Comparison of ENCODE assay signal across 8 mouse cellular contexts in genomic region chr7:19165656-19166423, GRCm38 (mm10). TPM values are rescaled to one million over a fixed set of nuclear protein-coding genes. Genes with fewer than 3 reads are reported as not detected.
A peak's percentile ranks its signal among the peaks of the same experiment; 100 is the strongest.
DNase-seq lines count a peak whose midpoint lies in the region; ATAC-seq and TF ChIP-seq lines count a peak whose summit lies in the region.

Gene Gipr (minus strand): TSS chr7:19166127.

- TF ChIP-seq EP300 in ES-Bruce4 (IDR thresholded peaks at IDR 0.05; ENCODE audit: insufficient read depth, low read depth, low read length): no peak

- H3K4me2 ChIP-seq in heart, embryonic 13.5 days: peak within 1 kb of the TSS; percentile 64
- H3K4me2 ChIP-seq in limb, embryonic 15.5 days: 0 out of 2 replicates have a peak within 1 kb of the TSS, but pooled peaks have one; percentile 12

- peaks cover 61% of the 10 kb centered on the region for H3K4me1 ChIP-seq in E14TG2a.4 (replicated peaks; ENCODE audit: low read depth, low read length)
- H3K4me1 ChIP-seq in ES-Bruce4 (ENCODE audit: control insufficient read depth, insufficient read depth, low read length): peaks cover 2% of the 10 kb centered on the region
- peaks cover 57% of the 10 kb centered on the region for H3K4me1 ChIP-seq in heart, embryonic 13.5 days
- peaks cover 23% of the 10 kb centered on the region for H3K4me1 ChIP-seq in limb, embryonic 15.5 days

- 5% methylated on average over 14 of the region's 14 CpGs for WGBS in heart, embryonic 13.5 days
- 13% methylated on average over 14 of the region's 14 CpGs for WGBS in limb, embryonic 15.5 days

- no peak within 1 kb of the TSS for H3K27ac ChIP-seq in ES-Bruce4 (ENCODE audit: insufficient read depth, low read length)
- H3K27ac ChIP-seq in heart, embryonic 13.5 days (replicated peaks): peak within 1 kb of the TSS; percentile 91
- no peak within 1 kb of the TSS for H3K27ac ChIP-seq in limb, embryonic 15.5 days

- TF ChIP-seq POLR2A in ES-Bruce4 (IDR thresholded peaks at IDR 0.05; ENCODE audit: insufficient read depth, low read length): no peak

- H3K27me3 ChIP-seq in E14TG2a.4 (ENCODE audit: insufficient read depth, low read length) (peaks cover 30% of the 10 kb centered on the region), ES-Bruce4 (ENCODE audit: control insufficient read depth, insufficient read depth, low read length, poor library complexity, severe bottlenecking) (no peaks in the 10 kb centered on the region)
- peaks cover 19% of the 10 kb centered on the region for H3K27me3 ChIP-seq in heart, embryonic 13.5 days (replicated peaks)
- peaks cover 23% of the 10 kb centered on the region for H3K27me3 ChIP-seq in limb, embryonic 15.5 days

- H3K36me3 ChIP-seq in E14TG2a.4 (ENCODE audit: insufficient read depth, low read length) (no peaks in the 10 kb centered on the region), ES-Bruce4 (ENCODE audit: control insufficient read depth, insufficient read depth, low read length, poor library complexity, severe bottlenecking) (no peaks in the 10 kb centered on the region)
- H3K36me3 ChIP-seq in heart, embryonic 13.5 days: no peaks in the 10 kb centered on the region
- H3K36me3 ChIP-seq in limb, embryonic 15.5 days: no peaks in the 10 kb centered on the region

- DNase-seq in cerebellum, postnatal 14 days: no peak
- no peak for DNase-seq in layer of hippocampus, postnatal 14 days (ENCODE audit: low spot score in 2 of 2)
- DNase-seq in layer of hippocampus, postnatal 36 days: no peak

- H3K4me3 ChIP-seq in E14TG2a.4 (replicated peaks; ENCODE audit: low read length) (peak within 1 kb of the TSS; percentile 66), ES-Bruce4 (ENCODE audit: low read depth, low read length) (peak within 1 kb of the TSS; percentile 40)
- peak within 1 kb of the TSS; percentile 37 for H3K4me3 ChIP-seq in heart, embryonic 13.5 days
- H3K4me3 ChIP-seq in limb, embryonic 15.5 days: no peak within 1 kb of the TSS

- TF ChIP-seq CTCF in E14TG2a.4 (conservative IDR thresholded peaks at IDR 0.05; ENCODE audit: low read length) (no peak), ES-Bruce4 (IDR thresholded peaks at IDR 0.05; ENCODE audit: low read depth, low read length) (no peak)

- H3K9me3 ChIP-seq in E14TG2a.4 (ENCODE audit: low read length): no peaks in the 10 kb centered on the region
- no peaks in the 10 kb centered on the region for H3K9me3 ChIP-seq in ES-Bruce4 (replicated peaks; ENCODE audit: control insufficient read depth, insufficient read depth, low read length, poor library complexity, severe bottlenecking)
- no peaks in the 10 kb centered on the region for H3K9me3 ChIP-seq in heart, embryonic 13.5 days
- no peaks in the 10 kb centered on the region for H3K9me3 ChIP-seq in limb, embryonic 15.5 days

- H3K9ac ChIP-seq in ES-Bruce4 (ENCODE audit: low read depth, poor library complexity, severe bottlenecking): no peak within 1 kb of the TSS
- H3K9ac ChIP-seq in heart, embryonic 13.5 days: peak within 1 kb of the TSS; percentile 71
- H3K9ac ChIP-seq in limb, embryonic 15.5 days: no peak within 1 kb of the TSS

- ATAC-seq in heart, embryonic 13.5 days (ENCODE audit: extremely low read depth, insufficient number of reproducible peaks, low FRiP score, low TSS enrichment): peak; percentile 53
- ATAC-seq in limb, embryonic 15.5 days (ENCODE audit: insufficient number of reproducible peaks, low FRiP score, low TSS enrichment, low read depth): no peak
- ATAC-seq in megakaryocyte-erythroid progenitor cell, adult 5-6 weeks (replicated peaks; ENCODE audit: low FRiP score, low TSS enrichment, poor library complexity, severe bottlenecking): no peak

RNA-seq across cellular contexts. Expression of gene Gipr, which starts in this region (rescaled TPM):
- polyA plus RNA-seq in ES-Bruce4 (2011; ENCODE audit: insufficient read depth, insufficient read length, low read depth, missing spikeins): 1.9 and 3.5 TPM in 2 replicates
- polyA plus RNA-seq in heart, embryonic 13.5 days (2015; fragmentation: Nextera tagmentation; extraction: Ambion mirVana): 9.9 and 14.6 TPM in 2 replicates
- polyA plus RNA-seq in limb, embryonic 15.5 days (2015; fragmentation: Nextera tagmentation; extraction: Ambion mirVana): 1.0 and 1.2 TPM in 2 replicates
- not detected in 2 replicates for total RNA-seq in megakaryocyte-erythroid progenitor cell, adult 5-6 weeks (2014; fragmentation: Nextera tagmentation)
- 0.95 TPM in 1 of 2 replicates, not detected in the other for total RNA-seq in megakaryocyte-erythroid progenitor cell, adult 5-6 weeks (2017)
- total RNA-seq in layer of hippocampus, postnatal 14 days (2021): 1 to 10 TPM in 1 of 2 experiments, under 1 TPM in 1; 0.55 to 1.6 TPM
- total RNA-seq in layer of hippocampus, postnatal 36 days (2021): 1 to 10 TPM in 1 of 2 experiments, under 1 TPM in 1; 0.62 to 1.9 TPM
